Comparison of ENCODE assay signal across 20 mouse cellular contexts in genomic region chr14:21711231-21711630, GRCm38 (mm10). TPM values are rescaled to one million over a fixed set of nuclear protein-coding genes. Genes with fewer than 3 reads are reported as not detected.
"Had no signal": no experiment of that assay in that cellular context is flagged by ENCODE, and none has a peak within 500 bp of the region (broad histone marks: within the 10 kb centered on the region; RNA-seq: fewer than 3 reads in every experiment).

No protein-coding gene starts in this region.

- H3K4me2 ChIP-seq: kidney, embryonic 15.5 days; liver, embryonic 13.5 days; neural tube, embryonic 15.5 days had no signal

- H3K27ac ChIP-seq: kidney, embryonic 15.5 days; liver, embryonic 13.5 days; midbrain, embryonic 10.5 days; neural tube, embryonic 15.5 days; stomach, postnatal 0 days had no signal

- H3K9ac ChIP-seq: kidney, embryonic 15.5 days; liver, embryonic 13.5 days; liver, postnatal 0 days; neural tube, embryonic 15.5 days had no signal

- DNase-seq: kidney, adult 2 months; kidney, postnatal 14 days; layer of hippocampus, adult 9-11 months; layer of hippocampus, postnatal 36 days; liver; liver, embryonic 13.5 days; liver, postnatal 0 days; lung, postnatal 4 days; midbrain, embryonic 14.5 days; thymus, postnatal 36 days had no signal

- H3K27me3 ChIP-seq: kidney, embryonic 15.5 days; liver, embryonic 13.5 days; neural tube, embryonic 15.5 days had no signal

- ATAC-seq: liver, postnatal 0 days had no signal

- H3K9me3 ChIP-seq: kidney, embryonic 15.5 days; liver, embryonic 13.5 days; midbrain, embryonic 10.5 days; neural tube, embryonic 15.5 days had no signal

- H3K4me3 ChIP-seq: kidney, embryonic 15.5 days; liver, embryonic 13.5 days; midbrain, embryonic 10.5 days; myocyte; neural tube, embryonic 15.5 days had no signal

- H3K36me3 ChIP-seq: kidney, embryonic 15.5 days; liver, embryonic 13.5 days; midbrain, embryonic 10.5 days; neural tube, embryonic 15.5 days had no signal

RNA-seq across cellular contexts. Expression of gene Dupd1, which starts 3.1 kb away (rescaled TPM):
- total RNA-seq: left cerebral cortex, adult 8-10 months; megakaryocyte, adult 5-6 weeks had no signal
- polyA plus RNA-seq: kidney, embryonic 15.5 days; large intestine, adult 2 months; liver, embryonic 13.5 days; liver, postnatal 0 days; lung, embryonic 16.5 days; midbrain, embryonic 10.5 days; midbrain, embryonic 14.5 days; stomach, postnatal 0 days had no signal

RNA-seq across cellular contexts. Expression of gene Dusp13, which starts 39.8 kb away (rescaled TPM):
- total RNA-seq: megakaryocyte, adult 5-6 weeks had no signal
- polyA plus RNA-seq: liver, embryonic 13.5 days; liver, postnatal 0 days; midbrain, embryonic 10.5 days; midbrain, embryonic 14.5 days; neural tube, embryonic 11.5 days had no signal
